Mouse (Mus musculus): Measurements from ENCODE around the gene Rgs12.

Rgs12 gene

GRCm38 (mm10) chr5:34948861-34949760 lies at the start of gene Rgs12:
TSS of gene Rgs12 (plus strand) at chr5:34949445.
- peak; percentile 90 to 94 for DNase-seq (ENCODE audit: low spot score in 2 of 2)

GRCm38 (mm10) chr5:34899787-34900469 lies 49.3 kb upstream of the Rgs12 start:
- DNase-seq (ENCODE audit: low spot score in 2 of 2) = no peak

- DNase-seq (ENCODE audit: low spot score in 2 of 2) = no peak
These were observed 46.9 kb upstream of the Rgs12 start for GRCm38 (mm10) chr5:34902371-34902770.

GRCm38 (mm10) chr5:34902811-34903385 lies 46.3 kb upstream of the Rgs12 start:
- no peak for DNase-seq (ENCODE audit: low spot score in 2 of 2)

GRCm38 (mm10) chr5:34904412-34904811 lies 44.8 kb upstream of the Rgs12 start:
- no peak for DNase-seq (ENCODE audit: low spot score in 2 of 2)

GRCm38 (mm10) chr5:34907230-34907629 lies 42.0 kb upstream of the Rgs12 start:
- DNase-seq (ENCODE audit: low spot score in 2 of 2) = no peak

GRCm38 (mm10) chr5:34907910-34908725 lies 41.1 kb upstream of the Rgs12 start, which contains the start of gene Msantd1:
TSS of gene Msantd1 (plus strand) at chr5:34908012.
- DNase-seq (ENCODE audit: low spot score in 2 of 2) = no peak

- no peak for DNase-seq (ENCODE audit: low spot score in 2 of 2)
These were observed 40.3 kb upstream of the Rgs12 start for GRCm38 (mm10) chr5:34908726-34909633.

- no peak for DNase-seq (ENCODE audit: low spot score in 2 of 2)
These were observed 39.4 kb upstream of the Rgs12 start for GRCm38 (mm10) chr5:34909634-34910503.

GRCm38 (mm10) chr5:34910504-34910815 lies 38.8 kb upstream of the Rgs12 start:
- no peak for DNase-seq (ENCODE audit: low spot score in 2 of 2)

GRCm38 (mm10) chr5:34915801-34916200 lies 33.4 kb upstream of the Rgs12 start:
- peak; percentile 82 to 91 for DNase-seq (ENCODE audit: low spot score in 2 of 2)

- no peak for DNase-seq (ENCODE audit: low spot score in 2 of 2)
These were observed 32.0 kb upstream of the Rgs12 start for GRCm38 (mm10) chr5:34917234-34917655.

GRCm38 (mm10) chr5:34918785-34919184 lies 30.5 kb upstream of the Rgs12 start:
- DNase-seq (ENCODE audit: low spot score in 2 of 2) = no peak

GRCm38 (mm10) chr5:34922531-34922930 lies 26.7 kb upstream of the Rgs12 start:
- DNase-seq (ENCODE audit: low spot score in 2 of 2) = no peak

- DNase-seq (ENCODE audit: low spot score in 2 of 2) = peak in 1 of 2 experiments; percentile 52
These were observed 25.3 kb upstream of the Rgs12 start for GRCm38 (mm10) chr5:34923920-34924319.

- DNase-seq (ENCODE audit: low spot score in 2 of 2) = peak; percentile 78 to 80
These were observed 24.7 kb upstream of the Rgs12 start for GRCm38 (mm10) chr5:34924519-34924918.

GRCm38 (mm10) chr5:34927648-34928047 lies 21.6 kb upstream of the Rgs12 start:
- no peak for DNase-seq (ENCODE audit: low spot score in 2 of 2)

GRCm38 (mm10) chr5:34930151-34930975 lies 18.9 kb upstream of the Rgs12 start:
- DNase-seq (ENCODE audit: low spot score in 2 of 2) = no peak

GRCm38 (mm10) chr5:34931091-34931490 lies 18.2 kb upstream of the Rgs12 start:
- DNase-seq (ENCODE audit: low spot score in 2 of 2) = no peak

Data from spleen, postnatal 4 days (tissue).